Mouse (Mus musculus) erythroblast, embryonic 14.5 days (primary cell): Measurements from ENCODE around the gene Pdgfa.

Experiments
- GATA1 ChIP-seq: IDR thresholded peaks from 2 replicates; pipeline ENCODE4 v1.6.1; 2012; ENCODE audit warnings: low read length, inconsistent platforms, mixed read lengths
- TAL1 ChIP-seq: IDR thresholded peaks from 3 replicates; pipeline ENCODE4 v1.6.1; 2012; ENCODE audit warnings: low read length, inconsistent platforms, mixed read lengths

DNA sequence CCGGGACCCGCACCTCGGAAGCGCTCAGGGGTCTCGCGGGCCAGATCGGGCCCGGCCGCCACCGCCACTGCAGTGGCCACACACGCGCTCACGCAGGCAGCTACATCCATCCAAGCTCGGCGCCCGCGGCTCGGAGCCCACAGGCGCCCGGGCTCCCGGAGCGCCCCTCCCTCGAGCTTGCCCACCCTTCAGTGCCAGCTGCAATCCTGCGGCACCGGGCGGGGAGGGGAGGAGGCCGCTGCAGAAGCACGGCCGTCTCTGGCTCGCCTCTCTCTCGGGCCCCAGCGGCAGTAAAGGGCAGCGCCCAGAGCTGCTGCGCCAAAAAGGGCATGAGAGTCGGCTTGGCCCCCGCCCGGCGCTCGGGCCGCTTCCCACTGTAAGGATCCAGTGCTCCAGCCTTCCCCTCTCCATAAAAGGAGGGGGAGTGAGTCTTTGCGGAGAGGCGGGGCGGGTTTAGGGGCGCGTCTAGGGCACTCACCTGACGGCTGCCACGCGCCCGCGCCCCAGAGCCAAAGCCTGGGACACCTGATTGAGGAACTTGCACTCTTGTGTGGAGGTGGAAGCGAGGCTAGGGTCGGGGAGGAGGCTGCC is 1.4 kb downstream of the Pdgfa start:
- TF ChIP-seq GATA1, result no peak
- TF ChIP-seq TAL1, result no peak
